Mouse (Mus musculus) CH12F3 (cell line): ENCODE measurements around the gene Col6a4.

ENCODE experiments used
- in situ Hi-C: fragments of 300-500 bp; cut with MboI; formaldehyde crosslinking; loops from 2 replicates; pipeline ENCODE4 v1.14.3; 2020; ENCODE audit warnings: low sequenced_read_pairs

Col6a4 gene

GRCm38 (mm10) chr9:106076234-106076633 lies 20.3 kb downstream of the Col6a4 start:
- in situ Hi-C loops = no loop called here

- in situ Hi-C loops = no loop called here
These were observed 22.6 kb downstream of the Col6a4 start for GRCm38 (mm10) chr9:106073956-106074355.

- in situ Hi-C loops = no loop called here
These were observed 24.9 kb downstream of the Col6a4 start for GRCm38 (mm10) chr9:106071651-106072050.

- in situ Hi-C loops = no loop called here
These were observed 43.1 kb downstream of the Col6a4 start for GRCm38 (mm10) chr9:106053446-106053845.

GRCm38 (mm10) chr9:106043921-106044503 lies 52.6 kb downstream of the Col6a4 start:
- in situ Hi-C loops = no loop called here

- in situ Hi-C loops = no loop called here
These were observed 56.5 kb downstream of the Col6a4 start for GRCm38 (mm10) chr9:106039915-106040659.

- in situ Hi-C loops = no loop called here
These were observed 57.3 kb downstream of the Col6a4 start for GRCm38 (mm10) chr9:106039276-106039675.

- in situ Hi-C loops = no loop called here
These were observed 57.7 kb downstream of the Col6a4 start for GRCm38 (mm10) chr9:106038865-106039264.

GRCm38 (mm10) chr9:106015666-106016065 lies 80.9 kb downstream of the Col6a4 start:
- in situ Hi-C loops = no loop called here

- in situ Hi-C loops = no loop called here
These were observed 83.4 kb downstream of the Col6a4 start for GRCm38 (mm10) chr9:106013139-106013538.

GRCm38 (mm10) chr9:105997955-105998354 lies 98.6 kb downstream of the Col6a4 start:
- in situ Hi-C loops = no loop called here

GRCm38 (mm10) chr9:105992425-105992824 lies 104.2 kb downstream of the Col6a4 start:
- in situ Hi-C loops = no loop called here

- in situ Hi-C loops = no loop called here
These were observed 106.5 kb downstream of the Col6a4 start for GRCm38 (mm10) chr9:105990099-105990498.

- in situ Hi-C loops = no loop called here
These were observed 107.1 kb downstream of the Col6a4 start for GRCm38 (mm10) chr9:105989468-105989867.

GRCm38 (mm10) chr9:105988096-105988495 lies 108.5 kb downstream of the Col6a4 start:
- in situ Hi-C loops = no loop called here

- in situ Hi-C loops = no loop called here
These were observed 111.6 kb downstream of the Col6a4 start for GRCm38 (mm10) chr9:105984931-105985519.

- in situ Hi-C loops = no loop called here
These were observed 118.1 kb downstream of the Col6a4 start for GRCm38 (mm10) chr9:105978479-105978878.

- in situ Hi-C loops = no loop called here
These were observed 119.7 kb downstream of the Col6a4 start for GRCm38 (mm10) chr9:105976871-105977270.

- in situ Hi-C loops = no loop called here
These were observed 120.3 kb downstream of the Col6a4 start for GRCm38 (mm10) chr9:105976314-105976713.

GRCm38 (mm10) chr9:105973736-105974135 lies 122.8 kb downstream of the Col6a4 start:
- in situ Hi-C loops = no loop called here

GRCm38 (mm10) chr9:105972031-105972430 lies 124.6 kb downstream of the Col6a4 start:
- in situ Hi-C loops = no loop called here

GRCm38 (mm10) chr9:105971351-105971894 lies 125.2 kb downstream of the Col6a4 start:
- in situ Hi-C loops = no loop called here
